Mouse (Mus musculus) ES-Bruce4 (cell line): ENCODE results near the gene Il31ra.

ENCODE experiments used
- CTCF ChIP-seq: IDR thresholded peaks from one replicate; pipeline ENCODE4 v1.8.1; 2011; ENCODE audit warnings: low read depth, low read length
- EP300 ChIP-seq: IDR thresholded peaks from 2 replicates; pipeline ENCODE4 v1.6.1; 2011; ENCODE audit warnings: low read depth, low read length; ENCODE audit not compliant: insufficient read depth
- POLR2A ChIP-seq: IDR thresholded peaks from one replicate; pipeline ENCODE4 v1.8.1; 2011; ENCODE audit warnings: low read length; ENCODE audit not compliant: insufficient read depth

DNA sequence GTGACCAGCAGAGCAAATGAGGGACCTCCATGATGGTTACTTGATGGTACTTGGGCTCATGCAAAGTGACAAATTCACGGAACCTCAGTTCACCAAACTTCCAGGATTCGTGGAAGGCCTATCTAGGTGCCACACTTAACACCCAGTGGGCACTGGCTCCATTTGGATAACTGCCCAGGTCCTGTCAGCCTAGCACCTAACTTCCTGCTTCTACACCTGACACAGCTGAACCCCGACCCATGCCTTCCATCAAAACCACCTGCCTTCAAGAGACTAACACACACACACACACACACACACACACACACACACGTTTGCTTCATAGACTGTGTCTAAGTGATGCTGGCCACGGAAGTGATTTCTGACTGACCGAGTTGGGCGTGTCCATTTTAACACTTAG is 82.3 kb downstream of the Il31ra start:
- no peak for TF ChIP-seq POLR2A
- TF ChIP-seq CTCF = no peak
- no peak for TF ChIP-seq EP300
